Mouse (Mus musculus): ENCODE results near the gene Utrn.
A peak's percentile ranks its signal among the peaks of the same experiment; 100 is the strongest.

Gene Utrn

DNA sequence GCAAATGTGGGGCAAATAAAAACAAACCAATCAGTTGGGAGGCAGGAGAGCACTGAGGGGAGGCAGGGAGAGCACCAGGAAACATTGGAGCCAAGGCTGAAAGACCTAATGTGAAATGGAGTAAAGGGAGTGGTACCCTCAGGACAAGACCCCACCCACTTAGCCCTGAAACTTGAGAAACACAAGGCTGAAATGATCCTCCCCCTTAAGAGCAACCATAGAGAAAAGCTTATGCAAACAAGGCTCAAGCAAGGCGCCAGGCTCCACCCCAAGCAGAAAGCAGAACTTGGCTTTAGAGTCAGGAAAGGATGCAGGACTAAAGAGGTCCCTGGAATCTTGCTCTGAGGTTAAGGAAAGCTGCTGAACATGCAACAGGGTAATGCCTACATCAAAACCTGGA, 290.1 kb downstream of the Utrn start:
- DNase-seq = no peak

DNA sequence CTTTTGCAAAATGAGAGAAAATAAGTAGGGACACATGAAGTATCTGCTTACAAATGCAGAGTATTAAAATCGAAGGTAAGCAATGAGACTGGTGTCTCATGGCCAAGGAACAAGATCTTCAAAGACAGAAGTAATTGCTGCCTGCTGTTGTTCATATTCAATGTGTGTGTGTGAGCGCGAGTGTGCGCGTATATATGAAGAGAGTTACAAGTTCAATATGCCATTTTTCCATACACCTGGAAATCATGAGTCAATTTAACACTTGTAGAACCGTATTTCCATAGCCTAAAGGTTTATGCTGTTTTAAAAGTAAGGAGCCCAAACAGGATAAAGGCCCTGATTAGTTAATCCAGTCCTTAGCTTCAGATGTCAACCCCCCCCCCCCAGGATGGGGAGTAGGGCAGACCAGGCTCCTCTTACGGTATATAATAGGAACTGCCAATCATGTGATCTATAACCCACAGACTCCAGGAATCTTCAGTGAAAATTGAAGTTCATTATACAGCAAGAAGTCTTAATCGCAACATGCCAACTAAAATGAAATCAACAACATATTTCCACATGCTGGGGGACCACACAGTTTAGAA, 293.2 kb downstream of the Utrn start:
- no peak for DNase-seq

DNA sequence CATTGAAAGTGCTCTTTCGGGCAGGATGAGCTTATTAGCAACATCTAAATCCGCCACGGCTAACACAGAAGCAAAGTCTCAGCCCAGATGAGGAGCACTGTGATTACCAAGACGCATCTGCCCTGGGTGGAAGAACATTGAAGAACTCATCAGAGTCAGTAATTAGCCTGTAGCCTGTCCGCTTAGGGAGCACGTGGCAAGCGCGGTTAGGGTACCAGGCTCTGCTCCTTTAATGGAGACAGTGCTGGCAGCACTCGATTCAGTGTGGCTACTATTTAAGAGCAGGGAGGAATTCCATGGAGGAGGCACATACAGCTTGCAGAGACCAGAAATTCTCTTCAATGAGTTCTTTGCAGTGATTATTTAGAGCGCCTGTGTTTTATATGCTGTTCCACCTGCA, 294.4 kb downstream of the Utrn start:
- no peak for DNase-seq

DNA sequence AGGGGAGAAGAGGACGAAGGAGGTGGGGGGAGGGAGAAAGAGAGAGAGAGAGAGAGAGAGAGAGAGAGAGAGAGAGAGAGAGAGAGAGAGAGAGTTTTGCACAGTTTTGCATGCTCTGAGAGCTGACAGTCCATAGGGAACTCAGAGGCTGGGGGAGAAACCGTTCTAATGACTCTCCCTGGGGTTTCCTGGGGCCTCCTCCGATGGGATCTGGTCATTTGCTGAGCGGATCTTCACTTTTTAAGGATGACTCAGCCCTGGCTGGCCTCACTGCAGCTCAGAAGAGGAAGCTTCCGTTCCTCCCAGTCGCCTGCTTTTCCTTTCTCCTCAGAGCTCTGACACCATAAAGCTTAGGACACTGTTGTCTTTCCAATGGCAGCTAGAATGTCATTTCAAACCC, 295.6 kb downstream of the Utrn start:
- DNase-seq = no peak

DNA sequence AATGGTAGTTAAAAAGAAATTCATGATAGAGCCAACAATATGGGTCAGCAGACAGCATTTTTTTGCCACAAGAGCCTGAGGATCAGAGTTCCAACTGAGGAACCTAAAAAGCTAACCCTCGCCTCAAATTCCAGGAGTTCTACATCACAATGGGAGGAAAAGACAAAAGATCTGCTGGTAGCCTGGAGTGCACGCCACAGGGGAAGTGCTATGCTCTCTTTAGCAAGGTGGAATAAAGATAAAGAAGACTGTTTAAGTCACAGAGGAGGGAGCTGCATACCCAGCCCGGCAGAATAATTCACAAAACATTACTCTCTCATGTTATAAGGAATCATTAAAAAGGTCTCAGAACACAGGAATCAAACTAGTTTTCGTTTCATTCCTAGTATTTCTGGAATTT, 296.4 kb downstream of the Utrn start:
- no peak for DNase-seq

DNA sequence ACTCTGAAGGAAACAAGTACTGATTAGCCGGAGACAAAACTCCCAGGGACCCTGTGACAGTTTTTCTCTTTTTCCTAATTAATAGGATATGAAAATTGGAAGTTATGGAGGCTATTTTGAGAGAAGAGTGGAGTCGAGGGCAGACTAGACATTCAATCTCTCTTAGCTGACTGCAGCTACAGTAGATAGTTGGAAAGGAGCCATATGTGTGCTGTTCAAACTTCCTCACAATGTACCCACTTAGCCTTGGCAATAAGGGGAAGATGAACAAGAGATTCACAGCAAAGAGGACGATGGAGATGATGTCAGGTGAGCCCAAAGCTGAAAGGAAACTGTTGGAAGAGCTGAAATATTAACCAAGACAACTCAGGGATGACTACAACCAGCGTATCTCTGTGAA, 304.7 kb downstream of the Utrn start:
- DNase-seq = no peak

DNA sequence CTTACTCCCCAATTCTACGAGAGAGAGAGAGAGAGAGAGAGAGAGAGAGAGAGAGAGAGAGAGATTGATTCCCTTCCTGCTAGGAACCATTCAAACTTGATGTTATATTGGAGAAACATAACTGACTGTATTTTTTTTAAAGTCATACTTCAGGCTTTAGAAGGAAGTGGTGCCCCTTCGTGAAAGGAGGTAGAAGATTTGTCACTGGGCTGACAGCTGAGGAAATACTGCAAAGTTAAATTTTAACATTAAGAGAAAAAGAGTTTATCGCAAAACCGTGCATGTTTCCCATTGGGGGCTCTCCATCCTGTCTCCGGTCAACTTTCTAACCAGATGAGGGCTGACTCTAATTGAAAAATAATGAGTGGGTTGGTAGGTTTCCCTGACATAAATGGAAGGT, 310.4 kb downstream of the Utrn start:
- no peak for DNase-seq

DNA sequence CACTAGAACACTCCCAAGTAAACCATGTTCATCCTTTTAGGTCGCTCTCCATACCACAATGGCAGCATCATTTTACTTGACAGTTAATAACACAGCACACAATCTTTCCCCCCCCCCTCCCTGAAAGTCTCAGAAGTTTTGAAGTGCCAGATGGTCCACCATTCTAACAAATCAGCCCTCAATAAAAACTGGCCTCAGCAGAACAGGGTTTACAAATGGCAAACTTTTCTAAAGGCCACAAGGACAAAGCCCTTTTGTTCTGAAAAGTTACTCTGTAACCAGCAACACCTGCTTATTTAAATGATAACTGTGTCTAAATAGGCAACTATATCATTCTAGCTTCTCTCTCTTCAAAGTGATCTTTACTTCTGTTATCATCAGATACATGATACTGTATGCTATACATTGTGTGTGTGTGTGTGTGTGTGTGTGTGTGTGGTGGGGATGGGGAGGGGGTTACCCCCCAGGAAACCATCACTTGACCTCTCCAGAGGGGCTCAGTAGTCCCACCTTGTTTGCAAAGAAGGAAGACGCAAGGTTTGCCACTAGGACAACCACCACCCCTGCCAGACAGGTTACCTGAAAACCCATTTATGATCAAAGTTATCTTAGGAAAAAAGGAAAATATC, 315.0 kb downstream of the Utrn start:
- no peak for DNase-seq

DNA sequence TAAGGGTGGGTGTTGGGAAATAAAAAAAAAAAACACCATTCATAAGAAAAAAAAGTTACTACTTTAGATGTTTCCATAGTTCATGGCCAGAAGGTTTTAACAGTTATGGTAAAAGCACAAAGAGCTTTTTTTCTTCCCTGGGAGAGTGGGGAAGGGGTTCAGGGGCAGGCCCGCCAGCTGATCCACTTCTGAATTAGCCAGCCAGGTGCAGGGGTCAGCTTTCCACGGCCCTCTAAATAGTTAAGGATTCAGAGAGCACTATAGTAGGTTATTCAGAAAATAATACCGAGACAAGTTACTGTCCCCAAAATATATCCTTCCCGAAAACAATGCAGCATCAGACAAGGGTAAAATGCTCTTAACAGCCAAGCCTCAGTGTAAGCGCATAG, 316.3 kb downstream of the Utrn start:
- no peak for DNase-seq

DNA sequence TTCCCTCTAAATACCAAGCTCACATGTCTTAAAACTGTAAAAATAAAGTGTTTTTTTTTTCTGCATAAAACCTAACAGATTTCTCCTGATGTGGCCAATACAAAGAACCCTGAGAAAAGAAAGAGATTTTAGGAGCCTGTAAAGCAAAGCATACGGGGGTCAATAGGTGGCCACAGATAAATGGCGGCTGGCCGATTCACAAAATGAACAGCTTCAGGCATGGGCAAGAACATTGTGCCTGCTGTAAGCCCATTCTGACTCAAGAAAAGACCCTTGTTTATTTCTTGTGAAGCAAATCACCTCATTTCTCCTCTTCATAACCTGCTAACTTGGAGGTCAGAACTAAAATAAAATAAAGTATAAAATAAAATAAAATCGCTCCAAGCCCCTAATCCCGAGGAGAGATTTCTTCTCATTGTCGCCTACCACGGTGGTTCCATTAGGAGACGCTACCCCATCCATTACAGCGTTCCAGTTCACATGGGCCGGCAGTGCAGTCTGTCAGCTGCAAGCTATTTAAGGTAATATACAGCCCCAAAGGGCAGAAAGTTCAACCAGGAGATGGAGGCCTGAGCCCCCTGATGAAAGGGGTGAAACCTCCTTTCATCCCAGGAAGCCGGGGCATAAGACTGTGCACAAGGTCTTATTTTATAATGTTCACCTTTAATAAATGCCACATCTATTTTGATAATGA, 316.8 kb downstream of the Utrn start:
- no peak for DNase-seq

DNA sequence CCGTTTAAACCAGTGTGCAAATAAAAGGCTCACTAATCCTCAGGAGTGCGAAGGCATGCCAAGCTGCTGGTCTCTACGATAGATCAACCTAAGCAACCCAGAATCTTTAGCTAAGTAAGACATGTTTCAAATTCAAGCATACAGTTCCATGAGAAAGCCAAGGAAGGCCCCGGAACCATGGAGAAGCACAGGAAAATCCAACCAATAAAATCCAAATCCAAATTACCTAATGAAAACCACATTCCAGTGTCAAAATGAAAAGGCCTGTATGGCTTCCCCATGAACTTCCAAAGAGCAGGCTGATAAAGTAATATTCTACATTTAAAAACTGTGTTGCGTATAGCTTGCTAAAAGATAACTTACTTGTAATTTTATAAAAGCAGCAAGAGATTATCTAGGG, 317.4 kb downstream of the Utrn start:
- DNase-seq = no peak

DNA sequence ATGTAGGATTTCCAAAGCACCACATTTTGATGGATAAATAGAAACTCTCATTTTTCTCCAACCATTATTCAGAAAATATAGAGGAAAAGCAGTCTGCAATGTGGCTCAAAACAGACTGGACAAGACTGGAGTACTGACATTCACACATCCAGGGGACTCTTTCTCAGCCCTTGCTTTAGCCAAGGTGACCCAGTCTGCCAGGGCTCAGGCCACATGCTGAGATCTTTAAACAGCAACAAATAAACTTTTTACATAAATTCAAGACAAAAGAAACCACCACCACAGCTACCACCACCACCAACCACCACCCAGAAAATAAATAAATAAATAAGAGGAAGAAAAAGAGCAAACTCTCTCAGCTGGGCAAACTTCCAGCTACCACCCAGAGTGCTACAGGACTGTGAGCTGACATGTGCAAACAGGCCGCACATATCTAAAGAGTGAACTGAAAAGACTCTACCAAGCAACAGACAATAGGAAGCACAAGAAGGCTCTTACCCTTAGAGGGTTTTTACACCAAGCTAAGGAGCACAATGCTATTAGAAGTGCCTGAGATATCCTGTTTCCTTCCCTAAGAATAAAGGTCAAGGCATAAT, 319.1 kb downstream of the Utrn start:
- DNase-seq = no peak

DNA sequence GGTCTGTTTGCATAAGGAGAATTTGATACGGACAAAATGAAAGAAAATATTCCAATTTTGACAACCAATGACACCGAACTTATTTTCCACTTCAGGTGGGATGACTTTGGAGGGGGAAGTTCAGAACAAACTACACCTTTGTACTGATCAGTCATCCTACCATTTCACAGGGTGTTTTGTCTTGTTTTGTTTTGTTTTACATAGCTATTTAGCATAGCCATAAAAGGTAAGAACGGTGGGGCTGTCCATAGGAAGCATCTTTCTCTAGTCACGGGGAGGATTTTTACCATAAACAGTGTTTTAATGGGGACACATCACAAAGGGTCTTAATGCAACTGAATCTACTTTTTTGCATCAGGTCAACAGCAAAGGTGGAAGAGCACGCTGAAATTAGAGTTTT, 319.9 kb downstream of the Utrn start:
- no peak for DNase-seq

DNA sequence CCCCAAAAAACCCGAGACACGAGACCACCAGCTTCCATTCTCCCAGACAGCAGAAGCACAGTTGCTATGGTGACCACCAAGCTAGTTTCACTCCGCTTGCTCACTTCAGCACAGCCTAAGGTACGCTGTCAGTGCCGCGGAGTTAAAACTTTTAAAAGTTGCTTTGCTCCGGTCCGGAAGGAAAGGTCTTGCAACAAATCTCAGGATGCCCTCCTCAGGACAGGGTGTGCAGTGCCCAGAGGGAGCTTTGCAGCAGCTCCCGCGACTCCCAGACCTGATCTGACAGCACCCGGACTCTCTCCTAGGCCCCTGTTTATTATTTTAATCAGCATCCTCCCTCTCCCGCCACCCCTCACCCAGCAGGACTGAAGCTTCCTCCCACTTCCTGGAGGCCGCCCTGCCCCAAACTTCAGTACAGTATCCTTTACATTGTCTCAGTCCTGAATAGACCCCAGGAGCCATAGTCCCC, 320.5 kb downstream of the Utrn start:
- DNase-seq = peak; percentile 4

DNA sequence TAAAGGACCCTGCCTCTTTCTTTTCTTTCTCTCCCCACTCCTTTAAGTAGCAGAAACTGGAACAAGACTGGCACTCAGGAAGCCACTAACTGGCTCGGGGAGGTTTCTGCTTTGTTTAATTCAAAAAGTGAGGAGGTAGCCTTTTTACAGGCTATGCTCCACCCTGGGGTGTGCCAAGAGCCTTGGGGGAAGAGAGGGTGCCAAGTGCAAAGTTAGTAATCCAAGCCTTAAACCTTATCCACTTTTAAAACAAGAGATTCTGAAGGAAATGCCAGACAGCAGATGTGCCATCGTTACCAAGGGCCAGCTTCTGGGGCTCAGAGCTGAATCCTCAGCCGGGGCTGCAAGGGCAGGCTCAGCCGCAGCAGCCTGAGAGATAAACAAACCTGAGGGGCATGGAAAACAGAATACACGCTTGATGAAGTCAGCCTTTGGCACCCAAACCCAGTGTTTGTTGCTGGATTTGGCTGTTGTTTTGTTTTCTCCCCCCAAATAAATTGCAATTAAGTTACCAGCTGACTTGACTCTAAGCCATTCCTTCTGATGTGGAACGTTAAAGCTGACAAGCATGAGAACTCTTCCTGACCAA, 322.0 kb downstream of the Utrn start:
- DNase-seq = no peak

DNA sequence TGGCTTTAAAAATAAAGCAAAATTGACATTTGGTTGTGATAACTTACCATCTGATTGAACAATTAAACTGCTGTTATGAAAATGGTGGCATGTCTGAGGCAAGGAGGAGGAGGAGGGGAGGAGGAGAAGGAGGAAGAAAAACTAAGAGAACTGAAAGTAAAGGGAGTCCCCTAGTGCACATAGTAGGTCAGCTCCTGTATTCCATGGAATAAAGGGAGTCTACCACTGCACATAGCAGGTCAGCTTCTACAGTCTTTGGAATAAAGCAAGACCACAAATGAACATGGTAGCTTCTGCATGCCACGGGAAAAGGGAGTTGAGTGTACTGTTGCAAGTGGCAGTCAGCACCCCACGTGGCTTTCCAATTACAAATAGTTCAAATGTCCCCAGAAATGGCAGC, 323.7 kb downstream of the Utrn start:
- no peak for DNase-seq

DNA sequence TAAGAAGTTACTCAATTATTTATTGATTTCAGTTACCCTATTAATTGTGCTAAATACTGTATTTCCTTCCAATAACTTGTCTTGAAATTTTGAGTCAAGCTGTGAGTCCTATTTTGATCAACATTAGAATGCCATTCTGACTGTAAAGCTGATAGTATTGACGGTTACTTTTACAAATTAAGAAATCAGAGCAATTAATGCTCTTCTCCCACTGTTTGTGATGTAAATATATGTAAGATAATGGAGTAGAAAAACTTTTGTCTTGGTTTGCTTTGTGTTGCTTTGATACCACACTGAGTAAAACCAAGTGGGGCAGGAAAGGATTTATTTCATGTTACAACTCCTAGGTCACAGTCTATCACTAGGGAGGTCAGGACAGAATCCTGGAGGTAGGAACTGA, 327.4 kb downstream of the Utrn start:
- DNase-seq = no peak

DNA sequence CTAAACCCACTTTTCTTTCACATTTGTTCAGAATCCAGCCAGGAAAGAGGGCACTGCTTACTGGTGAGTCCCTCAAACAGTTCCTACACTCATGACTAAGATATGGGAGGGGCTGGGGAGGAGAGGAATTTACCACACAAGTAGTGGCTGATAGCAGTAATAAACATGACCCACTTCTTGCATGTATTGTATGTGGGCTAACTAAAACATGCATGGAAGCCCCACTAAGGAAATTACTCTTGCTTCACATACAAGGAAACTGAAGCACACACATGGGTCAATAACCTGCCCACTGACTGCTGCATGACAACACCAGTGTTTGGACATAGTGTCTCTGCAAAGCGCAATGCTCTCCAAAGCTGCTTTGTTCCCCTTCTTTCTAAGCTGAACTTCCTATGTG, 333.9 kb downstream of the Utrn start:
- no peak for DNase-seq

DNA sequence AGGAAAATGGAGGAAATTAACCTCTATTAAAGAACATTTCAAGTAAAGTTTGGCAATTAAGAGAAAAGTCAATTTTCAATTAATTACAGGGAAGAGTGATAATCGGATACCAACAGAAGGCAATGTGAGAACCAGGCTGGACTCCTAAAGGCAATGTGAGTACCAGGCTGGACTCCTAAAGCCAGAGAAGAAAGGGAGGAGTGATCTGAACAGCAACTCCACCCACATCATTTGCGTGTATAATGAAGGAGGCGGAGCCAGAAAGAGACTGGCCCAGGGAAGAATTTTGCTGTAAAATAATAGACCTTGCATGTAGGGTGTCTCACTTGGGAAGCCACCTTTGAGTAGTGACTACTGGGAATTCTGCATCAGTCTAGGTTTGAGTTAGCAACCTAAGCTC, 334.4 kb downstream of the Utrn start:
- no peak for DNase-seq

DNA sequence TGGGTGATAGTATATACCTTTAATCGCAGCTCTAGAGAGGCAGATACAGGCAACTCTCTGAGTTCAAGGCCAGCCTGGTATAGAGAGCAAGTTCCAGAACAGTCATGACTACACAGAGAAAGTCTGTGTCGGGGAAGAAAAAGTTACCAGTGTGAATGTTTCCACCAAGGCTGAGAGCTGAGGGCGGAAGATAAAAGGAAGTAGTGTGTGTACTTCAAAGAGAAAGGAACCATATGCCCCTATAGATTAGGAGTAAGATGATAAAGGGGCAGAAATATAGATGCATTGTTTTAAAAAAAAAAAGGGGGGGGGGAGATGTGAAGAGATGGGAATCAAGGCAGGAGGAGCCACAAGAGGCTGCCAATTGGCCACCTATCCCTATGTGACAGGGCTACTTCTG, 334.9 kb downstream of the Utrn start:
- no peak for DNase-seq

DNA sequence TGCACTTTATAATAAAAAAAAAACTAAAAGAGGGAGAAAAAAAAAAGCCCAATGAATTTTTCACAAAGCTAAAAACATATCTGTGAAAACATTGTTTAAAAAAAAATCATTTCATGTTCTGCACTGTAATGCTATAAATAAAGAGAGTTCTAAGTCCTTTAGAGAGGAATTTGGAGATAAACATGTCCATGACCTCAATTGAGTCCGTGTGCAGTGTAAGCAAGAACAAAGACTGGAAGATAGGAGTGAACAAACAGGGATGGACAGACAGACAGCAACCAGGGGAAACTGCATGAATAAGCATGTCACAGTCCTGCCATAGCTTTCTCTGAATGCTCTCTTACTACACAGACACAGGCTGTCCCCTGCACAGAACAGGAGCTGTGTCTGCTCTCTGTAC, 347.1 kb downstream of the Utrn start:
- DNase-seq = no peak

DNA sequence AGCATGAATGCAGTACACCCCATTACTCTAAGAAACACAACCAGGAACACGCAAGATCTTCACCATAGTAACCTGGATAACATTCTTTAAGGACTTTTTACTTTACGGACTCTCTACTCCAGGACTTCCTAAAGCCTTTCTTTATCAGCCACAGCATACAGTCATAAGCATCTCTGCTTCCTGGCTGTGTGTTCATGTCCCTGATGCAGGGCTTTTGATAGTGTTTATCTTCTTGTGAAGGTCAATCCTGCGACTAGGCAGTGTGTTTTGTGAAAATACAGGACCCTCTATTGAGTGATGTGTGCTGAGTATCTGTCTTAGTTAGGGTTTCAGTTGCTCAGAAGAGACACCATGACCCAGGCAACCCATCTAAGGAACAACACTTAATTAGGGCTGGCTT, 351.0 kb downstream of the Utrn start:
- no peak for DNase-seq

DNA sequence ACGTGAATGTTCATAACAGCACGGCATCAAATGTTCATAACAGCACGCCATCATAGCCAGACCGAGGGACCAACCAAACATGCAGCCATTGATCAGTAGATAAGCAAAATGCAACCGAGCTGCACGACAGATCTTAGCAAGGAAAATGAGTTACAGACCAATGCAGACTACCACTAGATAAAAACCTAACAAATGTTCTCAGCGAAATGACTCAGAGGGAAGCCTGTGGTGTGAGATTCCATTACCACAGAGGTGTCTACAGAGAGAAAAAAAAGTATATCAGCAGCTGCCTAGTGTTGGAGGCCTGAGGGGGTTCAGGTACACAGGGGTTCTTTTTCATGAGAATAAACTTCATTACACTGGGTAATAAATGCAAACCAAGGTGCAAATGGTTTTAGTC, 363.6 kb downstream of the Utrn start:
- no peak for DNase-seq

DNA sequence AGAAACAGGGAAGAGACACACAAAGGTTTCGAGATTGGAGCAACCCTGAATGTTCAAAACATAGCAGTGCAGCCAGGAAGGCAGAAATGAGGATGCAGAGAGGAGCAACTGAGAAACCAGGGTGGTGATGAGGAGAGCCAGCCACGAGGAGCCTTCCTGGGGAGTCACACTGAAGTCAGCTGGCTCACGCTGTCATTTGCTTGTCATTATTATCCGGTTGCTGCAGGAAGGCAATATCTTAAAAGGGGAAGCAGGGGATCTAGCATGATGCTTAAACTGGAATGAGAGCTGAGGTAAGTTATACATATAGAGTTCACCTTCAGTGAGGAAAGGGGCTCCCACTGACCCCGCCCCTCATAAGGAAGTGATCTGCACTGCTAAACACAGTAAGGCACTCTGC, 368.7 kb downstream of the Utrn start:
- DNase-seq = no peak
